Mouse (Mus musculus): ENCODE measurements around the gene Rcan2.
A peak's percentile ranks its signal among the peaks of the same experiment; 100 is the strongest.

The Rcan2 gene

DNA sequence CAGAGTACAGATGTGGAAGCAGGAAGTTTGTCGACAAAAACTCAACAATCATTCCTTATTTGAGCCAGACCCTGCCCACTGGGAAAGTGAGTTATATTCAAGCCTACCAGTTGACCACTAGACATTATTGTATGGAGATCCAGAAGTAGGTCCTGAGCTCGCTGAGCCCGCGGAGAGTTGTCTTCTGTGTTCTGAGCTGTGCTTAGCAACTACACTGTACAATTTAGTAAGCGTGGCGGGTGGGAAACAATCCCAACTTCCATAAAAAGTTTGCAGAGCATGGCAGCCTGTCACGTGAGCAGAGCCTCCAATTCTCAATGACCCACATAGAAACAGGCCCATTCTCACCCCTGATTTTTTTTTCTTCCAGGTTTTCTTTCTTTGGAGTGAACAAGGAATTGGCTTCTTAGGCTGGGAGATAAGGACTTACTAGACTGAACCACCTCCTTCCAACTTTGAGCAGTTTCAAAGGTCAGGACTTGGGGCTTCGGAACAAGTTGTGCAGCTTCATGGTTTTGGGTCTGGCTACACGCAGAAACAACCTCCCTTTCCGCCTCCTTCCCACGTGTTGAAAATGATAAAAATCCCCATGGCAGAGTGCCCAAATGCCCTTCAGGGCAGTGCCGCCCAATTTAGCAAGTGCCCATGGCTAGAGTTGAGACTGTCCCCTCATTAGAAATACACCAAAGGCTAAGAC lies 276.1 kb downstream of the Rcan2 start:
- DNase-seq (ENCODE audit: low spot score), result no peak

DNA sequence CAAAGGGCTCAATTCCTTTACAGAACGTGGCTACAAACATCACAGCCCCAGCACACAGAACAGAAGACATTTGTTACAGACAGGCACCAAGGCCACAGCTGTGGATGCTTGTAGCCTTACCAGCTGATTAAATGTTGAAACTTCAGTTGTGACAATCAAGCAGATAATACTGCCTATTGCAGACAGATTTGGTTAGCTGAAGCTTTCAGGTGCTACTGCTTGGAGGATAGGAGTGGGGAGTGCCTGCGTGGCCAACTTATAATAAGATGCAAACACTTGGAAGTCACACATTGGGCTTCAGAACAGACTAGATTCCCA lies 276.7 kb downstream of the Rcan2 start:
- DNase-seq (ENCODE audit: low spot score), result no peak

DNA sequence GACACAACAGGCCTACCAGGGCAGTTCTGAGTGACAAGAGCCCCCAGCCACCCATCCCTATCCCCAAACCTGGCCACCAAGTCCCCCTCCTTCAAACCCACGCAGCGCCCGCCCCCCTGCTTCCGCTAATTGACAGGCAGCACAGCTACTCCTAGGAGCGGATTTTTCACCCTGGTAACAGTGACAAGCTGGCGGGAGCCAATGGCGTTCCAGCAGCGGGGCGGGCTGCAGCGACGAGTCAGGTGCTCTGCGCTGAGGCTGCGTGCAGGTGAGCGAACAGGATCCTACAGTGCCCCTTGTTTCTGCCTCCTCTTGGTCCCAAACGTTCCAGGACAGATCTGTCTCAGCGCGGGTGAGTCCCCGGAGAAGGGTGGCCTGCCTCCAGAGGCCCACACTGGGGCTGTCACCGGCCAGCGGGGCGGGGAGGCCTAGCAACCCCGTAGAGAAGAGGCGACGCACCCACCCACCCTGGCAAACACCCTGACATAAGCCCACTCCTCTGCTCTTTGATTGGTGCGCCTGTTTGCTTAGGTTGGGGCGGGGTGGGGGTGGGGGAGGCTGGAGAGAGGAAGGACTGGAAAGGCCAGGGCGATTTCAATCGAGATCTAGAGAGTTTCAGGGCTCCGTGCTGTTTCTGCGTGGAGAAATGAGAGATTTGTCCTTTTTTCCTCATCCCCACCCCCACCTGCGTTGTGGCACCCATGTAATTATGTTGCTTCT lies 277.6 kb downstream of the Rcan2 start, which contains the start of gene Enpp5:
Gene Enpp5, plus strand, starts transcription at position 183 of the 720 bp plus-strand sequence.
- DNase-seq (ENCODE audit: low spot score), result peak; percentile 72

DNA sequence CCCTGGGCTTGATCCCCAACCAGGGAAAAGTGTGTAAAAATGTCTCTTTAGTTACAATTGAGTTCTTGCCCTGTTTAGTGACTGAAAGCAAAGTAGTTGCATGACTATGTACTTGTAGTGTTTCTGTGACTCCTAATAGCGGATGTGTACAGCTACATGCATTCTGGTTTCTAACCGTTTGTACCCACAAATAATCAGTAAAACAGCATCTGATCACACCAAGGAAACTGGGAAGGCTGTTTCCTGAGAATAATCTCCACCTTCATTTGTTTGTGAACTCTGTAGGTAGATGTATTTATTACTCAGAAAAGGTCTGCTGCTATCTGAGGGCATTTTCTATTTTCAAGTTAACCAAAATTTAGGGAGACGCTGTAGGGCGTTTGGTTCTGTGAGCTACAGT lies 282.0 kb downstream of the Rcan2 start:
- DNase-seq (ENCODE audit: low spot score), result no peak

DNA sequence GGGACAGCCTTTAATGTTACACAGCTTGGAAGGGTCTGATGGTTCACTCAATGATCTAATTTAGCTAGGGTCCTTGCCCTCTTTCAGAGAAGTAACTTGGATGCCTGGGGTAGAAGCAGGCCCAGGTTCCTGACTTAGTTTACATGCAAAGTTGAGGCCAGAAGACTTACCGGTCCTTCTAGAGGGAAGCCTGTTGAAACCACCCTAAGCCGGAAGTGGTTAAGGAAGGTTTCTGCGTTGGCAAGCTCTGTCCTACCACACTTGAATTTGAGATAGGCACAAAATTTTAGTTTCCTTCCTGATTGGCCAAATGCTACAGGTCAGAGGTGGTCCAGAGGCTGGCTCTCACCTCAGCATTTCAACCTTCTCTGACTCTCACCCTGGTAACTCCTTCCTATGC lies 287.1 kb downstream of the Rcan2 start:
- DNase-seq (ENCODE audit: low spot score), result no peak
